Mouse (Mus musculus) intestine, postnatal 0 days (tissue): ENCODE measurements around the gene Pde10a. TPM values are rescaled to one million over a fixed set of nuclear protein-coding genes. Genes with fewer than 3 reads are reported as not detected.

Experiments
- ATAC-seq: fragments of 200-750 bp; cut with Nextera tagmentation; 2 replicates; pipeline ENCODE4 v1.8.0; 2017; ENCODE audit warnings: mild to moderate bottlenecking, moderate TSS enrichment, moderate library complexity
- H3K27ac ChIP-seq: fragments of 300-500 bp; sonication (generic); 2 replicates; pipeline ENCODE4 v1.5.1; 2014; ENCODE audit warnings: mild to moderate bottlenecking, low read depth, low read length, moderate library complexity
- H3K27me3 ChIP-seq: fragments of 300-500 bp; sonication (generic); replicated peaks from 2 replicates; pipeline ENCODE4 v1.6.1; 2014; ENCODE audit warnings: low read length, mixed read lengths; ENCODE audit not compliant: control insufficient read depth, insufficient read depth
- H3K36me3 ChIP-seq: fragments of 300-500 bp; sonication (generic); 2 replicates; pipeline ENCODE4 v1.6.1; 2014; ENCODE audit warnings: mild to moderate bottlenecking, moderate library complexity; ENCODE audit not compliant: control insufficient read depth, insufficient read depth
- H3K4me1 ChIP-seq: fragments of 300-500 bp; sonication (generic); replicated peaks from 2 replicates; pipeline ENCODE4 v1.6.1; 2014; ENCODE audit warnings: antibody characterized with exemption, low read length, mixed read lengths; ENCODE audit not compliant: control insufficient read depth, insufficient read depth
- H3K4me2 ChIP-seq: fragments of 300-500 bp; sonication (generic); replicated peaks from 2 replicates; pipeline ENCODE4 v1.6.1; 2014; ENCODE audit warnings: low read depth, mild to moderate bottlenecking, moderate library complexity
- H3K4me3 ChIP-seq: fragments of 300-500 bp; sonication (generic); 2 replicates; pipeline ENCODE4 v1.5.1; 2014; ENCODE audit warnings: low read depth, low read length
- H3K9ac ChIP-seq: fragments of 300-500 bp; sonication (generic); 2 replicates; pipeline ENCODE4 v1.6.1; 2014; ENCODE audit warnings: mild to moderate bottlenecking, low read depth, low read length
- H3K9me3 ChIP-seq: fragments of 300-500 bp; sonication (generic); 2 replicates; pipeline ENCODE4 v1.6.1; 2016; ENCODE audit warnings: mixed run types; ENCODE audit not compliant: control insufficient read depth
- CTCF ChIP-seq: sonication (generic); IDR thresholded peaks from 2 replicates; pipeline ENCODE4 v1.5.1; 2016; ENCODE audit warnings: low read depth, mild to moderate bottlenecking, control low read depth, antibody characterized with exemption, moderate library complexity
- WGBS: fragments of 180-500 bp; shearing (Covaris S2); extraction: QIAGEN DNeasy Blood & Tissue Kit; methylation state at CpG from one replicate; pipeline ENCODE4 v1.1.7; 2014; 5-methylcytosine and 5-hydroxymethylcytosine counted together
- polyA plus RNA-seq: library from polyadenylated mRNA; unstranded; fragments of >200 nt; fragmentation: Nextera tagmentation; extraction: Ambion mirVana; gene quantifications from 2 replicates; pipeline ENCODE4 v1.2.1, GENCODE M21; 2015

Gene Pde10a
- polyA plus RNA-seq, 1 experiment from 2014 or later: 0.47 TPM

DNA sequence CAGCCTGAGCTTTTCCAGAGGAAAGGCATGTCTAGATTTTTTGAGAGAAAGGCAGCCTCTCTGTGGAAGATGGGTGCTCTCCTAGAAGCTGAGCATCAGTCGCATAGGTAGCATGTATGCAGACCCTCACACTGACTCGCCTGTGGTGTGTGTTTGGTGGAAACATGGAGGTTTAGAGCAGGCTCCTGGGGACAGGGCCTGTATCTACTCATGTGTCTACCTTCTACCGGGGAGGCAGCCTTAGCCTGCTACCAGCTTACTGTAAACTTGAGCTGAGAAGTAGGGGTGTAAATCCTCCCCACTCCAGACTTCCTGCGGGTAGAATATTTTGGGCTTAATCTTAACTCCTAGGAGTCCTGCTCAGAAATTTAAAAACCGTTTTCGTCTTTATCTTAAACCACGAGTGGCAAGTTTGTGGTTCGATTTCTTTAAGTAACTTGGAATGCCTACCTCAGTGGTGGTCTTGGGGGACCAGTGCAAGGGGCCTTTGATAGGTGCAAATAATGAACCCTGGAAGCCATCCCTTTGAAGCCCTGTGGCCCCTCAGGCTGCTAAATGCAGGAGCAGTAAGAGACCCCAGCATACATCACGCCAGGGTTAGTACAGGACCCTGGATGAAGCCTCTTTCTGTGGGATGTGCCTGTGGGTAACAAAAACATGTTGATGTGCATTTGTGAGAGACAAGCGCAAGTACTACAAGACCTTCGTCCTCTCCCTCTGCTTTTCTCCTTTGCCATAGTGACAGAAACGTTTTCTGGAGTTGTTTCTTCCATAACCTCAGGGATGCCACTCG lies 367.2 kb downstream of the Pde10a start:
- no peak overlapping the region for H3K9ac ChIP-seq
- no peaks in the 10 kb centered on the region for H3K9me3 ChIP-seq
- no peak overlapping the region for H3K4me2 ChIP-seq
- no peak overlapping the region for H3K4me3 ChIP-seq
- WGBS: 76% methylated on average over 13 of the region's 13 CpGs
- H3K36me3 ChIP-seq: no peaks in the 10 kb centered on the region
- H3K4me1 ChIP-seq: no peaks in the 10 kb centered on the region
- no peak for TF ChIP-seq CTCF
- ATAC-seq: no peak
- no peaks in the 10 kb centered on the region for H3K27me3 ChIP-seq
- H3K27ac ChIP-seq: no peak overlapping the region

DNA sequence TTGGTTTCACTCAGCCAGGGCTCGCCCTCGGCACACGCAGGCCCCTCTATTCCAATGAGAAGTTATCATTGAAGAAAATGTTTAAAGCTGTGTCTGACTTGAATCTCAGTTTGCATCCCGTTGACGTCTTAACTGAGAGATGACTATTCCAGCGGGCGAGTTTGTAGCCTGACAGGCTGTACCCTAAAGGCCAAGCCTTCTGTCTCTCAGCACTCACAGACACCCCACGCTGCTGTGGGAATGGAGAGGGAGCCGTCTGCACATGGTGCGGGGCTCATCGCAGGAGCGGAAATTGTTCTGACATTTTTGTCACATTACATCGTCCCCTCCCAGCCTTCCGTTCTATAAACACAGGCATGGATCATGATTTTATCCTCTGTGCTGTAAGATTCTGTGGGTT lies 370.8 kb downstream of the Pde10a start:
- TF ChIP-seq CTCF: no peak
- Histone ChIP-seq H3K4me3 (no peak overlapping the region), H3K4me2 (no peak overlapping the region), H3K36me3 (no peaks in the 10 kb centered on the region), H3K9ac (no peak overlapping the region), H3K9me3 (no peaks in the 10 kb centered on the region), H3K27me3 (no peaks in the 10 kb centered on the region), H3K27ac (no peak overlapping the region), H3K4me1 (no peaks in the 10 kb centered on the region)
- 59% methylated on average over 14 of the region's 14 CpGs for WGBS
- no peak for ATAC-seq

DNA sequence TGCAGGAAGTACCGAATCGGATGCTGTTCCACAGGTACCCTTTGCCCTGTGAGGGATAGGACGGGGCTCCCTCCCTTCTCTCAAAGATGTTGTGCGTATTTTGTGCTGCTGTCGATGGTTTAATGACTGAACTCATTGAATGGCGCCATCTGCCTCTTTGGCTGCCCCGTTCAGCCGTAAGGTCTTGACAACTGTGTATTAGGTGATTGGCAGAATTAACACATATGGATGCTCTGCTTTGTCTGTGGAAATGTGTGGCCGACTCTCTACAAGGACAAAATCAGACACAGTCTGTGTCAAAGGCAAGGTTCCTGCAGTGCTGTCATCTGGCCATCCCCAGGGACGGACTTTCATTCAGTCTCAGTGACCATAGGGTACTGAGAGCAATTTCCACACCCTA lies 372.6 kb downstream of the Pde10a start:
- no peak for ATAC-seq
- H3K36me3 ChIP-seq: no peaks in the 10 kb centered on the region
- TF ChIP-seq CTCF: no peak
- no peaks in the 10 kb centered on the region for H3K4me1 ChIP-seq
- H3K27ac ChIP-seq: no peak overlapping the region
- WGBS: 89% methylated on average over 10 of the region's 10 CpGs
- no peak overlapping the region for H3K9ac ChIP-seq
- H3K4me3 ChIP-seq: no peak overlapping the region
- H3K9me3 ChIP-seq: no peaks in the 10 kb centered on the region
- H3K4me2 ChIP-seq: no peak overlapping the region
- H3K27me3 ChIP-seq: no peaks in the 10 kb centered on the region

DNA sequence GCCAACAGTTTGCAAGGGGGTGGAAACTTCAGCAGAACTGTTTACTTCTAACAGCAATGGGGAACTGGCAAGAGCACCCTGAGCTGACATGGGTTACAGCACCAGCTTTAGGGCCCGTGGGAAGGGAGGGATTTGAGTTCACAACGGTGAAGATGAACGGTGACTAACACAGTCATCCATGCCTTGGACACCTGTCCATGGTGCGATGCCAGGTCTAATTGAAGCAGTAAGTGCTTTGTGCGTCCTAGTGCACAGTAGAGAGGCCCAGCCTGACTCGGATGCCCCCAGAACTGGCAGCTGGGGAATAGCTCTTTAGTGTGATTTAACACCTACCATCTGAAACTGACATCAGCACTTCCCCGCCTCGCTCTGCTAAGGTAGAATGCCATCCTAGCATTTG lies 373.0 kb downstream of the Pde10a start:
- no peak for ATAC-seq
- Histone ChIP-seq H3K27ac (no peak overlapping the region), H3K36me3 (no peaks in the 10 kb centered on the region), H3K4me3 (no peak overlapping the region), H3K9ac (no peak overlapping the region), H3K27me3 (no peaks in the 10 kb centered on the region), H3K4me1 (no peaks in the 10 kb centered on the region), H3K9me3 (no peaks in the 10 kb centered on the region), H3K4me2 (no peak overlapping the region)
- TF ChIP-seq CTCF: no peak
- 88% methylated on average over 8 of the region's 8 CpGs for WGBS

DNA sequence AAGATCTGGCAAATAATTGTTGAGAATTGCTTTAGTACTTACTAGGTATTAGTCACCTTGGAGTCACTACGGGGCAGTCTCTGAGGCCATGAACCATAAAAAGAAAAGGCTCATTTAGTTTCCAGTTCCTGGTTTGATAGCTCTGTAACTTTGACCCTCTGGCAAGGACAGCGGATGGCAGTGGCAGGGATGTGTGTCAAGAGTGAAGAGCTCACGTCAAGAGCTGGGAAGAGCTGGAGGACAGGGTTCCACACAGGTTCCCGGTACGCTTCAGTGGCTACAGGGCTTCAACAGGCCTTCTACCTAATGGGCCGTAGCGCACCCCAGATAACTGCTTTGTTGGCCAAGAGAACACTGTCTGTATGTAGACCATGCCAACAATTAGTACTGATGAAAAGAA lies 374.0 kb downstream of the Pde10a start:
- H3K4me3 ChIP-seq: no peak overlapping the region
- H3K4me2 ChIP-seq: no peak overlapping the region
- H3K9ac ChIP-seq: no peak overlapping the region
- H3K27me3 ChIP-seq: no peaks in the 10 kb centered on the region
- H3K36me3 ChIP-seq: no peaks in the 10 kb centered on the region
- peak; percentile 68 for ATAC-seq
- no peaks in the 10 kb centered on the region for H3K4me1 ChIP-seq
- 80% methylated on average over 7 of the region's 7 CpGs for WGBS
- no peak for TF ChIP-seq CTCF
- H3K27ac ChIP-seq: no peak overlapping the region
- H3K9me3 ChIP-seq: no peaks in the 10 kb centered on the region

DNA sequence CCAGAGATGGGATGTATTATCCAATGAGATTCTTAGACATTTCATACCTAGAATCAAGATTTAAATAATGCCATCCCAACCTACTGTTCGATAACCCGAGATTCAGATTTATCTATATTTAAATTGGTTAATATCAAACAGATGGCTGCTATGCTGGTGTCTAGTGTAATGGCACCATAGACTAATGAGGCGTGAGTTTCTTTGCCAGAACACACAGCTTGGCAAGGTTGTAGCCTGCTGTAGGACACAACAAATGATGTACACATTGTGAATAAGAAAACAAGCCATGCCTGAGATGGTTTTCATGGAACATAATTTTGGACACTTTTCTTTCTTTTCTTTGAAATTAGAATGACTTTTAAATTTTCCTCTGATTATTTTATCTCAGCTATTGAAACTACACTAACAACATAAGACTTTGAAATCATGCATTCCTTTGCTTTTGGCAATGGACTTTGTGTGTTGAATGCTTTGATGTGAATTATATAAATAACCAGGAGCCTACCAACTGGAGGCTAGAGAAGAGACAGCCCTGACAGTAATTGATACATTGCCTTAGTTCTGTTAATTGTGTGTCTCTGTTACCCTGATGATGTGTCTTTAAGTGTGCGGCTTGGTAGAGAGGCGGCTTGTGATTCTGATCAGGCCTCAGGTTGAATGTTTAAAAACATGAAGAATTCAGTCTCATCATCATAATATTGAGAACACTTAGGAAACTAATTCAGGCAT lies 378.5 kb downstream of the Pde10a start:
- WGBS: 90% methylated on average over 5 of the region's 5 CpGs

More for the DNA sequence above, 378.5 kb downstream of the Pde10a start:
- no peak for ATAC-seq
- Histone ChIP-seq H3K9ac (no peak overlapping the region), H3K4me2 (no peak overlapping the region), H3K36me3 (no peaks in the 10 kb centered on the region), H3K4me3 (no peak overlapping the region), H3K27me3 (0 out of 2 replicates have a peak, but pooled peaks cover 3% of the 10 kb centered on the region), H3K4me1 (no peaks in the 10 kb centered on the region), H3K9me3 (no peaks in the 10 kb centered on the region), H3K27ac (no peak overlapping the region)
- TF ChIP-seq CTCF: no peak
